Mouse (Mus musculus): ENCODE measurements around the gene Hhat.

- no peak for TF ChIP-seq GATA1 (IDR thresholded peaks at IDR 0.05; ENCODE audit: low read length)
- no peak for TF ChIP-seq TAL1 (IDR thresholded peaks at IDR 0.05; ENCODE audit: low read length)
Measured at GRCm38 (mm10) chr1:192736524-192736923, 34.5 kb downstream of the Hhat start.

Data from erythroblast, embryonic 14.5 days (primary cell).